Mouse (Mus musculus) hindbrain, embryonic 14.5 days (tissue): ENCODE measurements around the gene Acp5. TPM values are rescaled to one million over a fixed set of nuclear protein-coding genes. Genes with fewer than 3 reads are reported as not detected.

Experiments
- ATAC-seq: fragments of 200-750 bp; cut with Nextera tagmentation; 2 replicates; pipeline ENCODE4 v1.8.0; 2017; ENCODE audit warnings: moderate number of reproducible peaks, mild to moderate bottlenecking, moderate TSS enrichment, moderate library complexity; ENCODE audit not compliant: low FRiP score
- DNase-seq: peaks from one replicate; pipeline ENCODE4 v3.0.0-alpha.2; 2015; ENCODE audit warnings: low spot score
- H3K27ac ChIP-seq: fragments of 300-500 bp; sonication (generic); 2 replicates; pipeline ENCODE4 v1.5.1; 2014; ENCODE audit warnings: mild to moderate bottlenecking, moderate library complexity
- H3K27me3 ChIP-seq: fragments of 300-500 bp; sonication (generic); 2 replicates; pipeline ENCODE4 v1.6.1; 2014; ENCODE audit warnings: mild to moderate bottlenecking, low read length, mixed read lengths; ENCODE audit not compliant: control insufficient read depth, insufficient read depth
- H3K36me3 ChIP-seq: fragments of 300-500 bp; sonication (generic); replicated peaks from 2 replicates; pipeline ENCODE4 v1.6.1; 2014; ENCODE audit not compliant: control insufficient read depth, insufficient read depth
- H3K4me1 ChIP-seq: fragments of 300-500 bp; sonication (generic); replicated peaks from 2 replicates; pipeline ENCODE4 v1.6.1; 2014; ENCODE audit warnings: antibody characterized with exemption, low read length, mixed read lengths; ENCODE audit not compliant: control insufficient read depth, insufficient read depth
- H3K4me2 ChIP-seq: fragments of 300-500 bp; sonication (generic); replicated peaks from 2 replicates; pipeline ENCODE4 v1.6.1; 2014; ENCODE audit warnings: mild to moderate bottlenecking, moderate library complexity
- H3K4me3 ChIP-seq: fragments of 300-500 bp; sonication (generic); replicated peaks from 2 replicates; pipeline ENCODE4 v1.5.1; 2014; ENCODE audit warnings: mild to moderate bottlenecking, low read length
- H3K9ac ChIP-seq: fragments of 300-500 bp; sonication (generic); 2 replicates; pipeline ENCODE4 v1.6.1; 2014
- H3K9me3 ChIP-seq: fragments of 300-500 bp; sonication (generic); 2 replicates; pipeline ENCODE4 v1.6.1; 2016; ENCODE audit warnings: low read length; ENCODE audit not compliant: control insufficient read depth
- whole genome bisulfite sequencing: fragments of 180-500 bp; shearing (Covaris S2); extraction: QIAGEN DNeasy Blood & Tissue Kit; methylation state at CpG from one replicate; pipeline ENCODE4 v1.1.7; 2014; 5-methylcytosine and 5-hydroxymethylcytosine counted together
- polyA plus RNA-seq: library from polyadenylated mRNA; unstranded; fragments of >200 nt; fragmentation: Nextera tagmentation; extraction: Ambion mirVana; gene quantifications from 2 replicates; pipeline ENCODE4 v1.2.1, GENCODE M21; 2014

Acp5 gene
- polyA plus RNA-seq, 1 experiment from 2014 or later, result 0.47 TPM

GRCm38 (mm10) chr9:22116740-22117426 lies 18.6 kb downstream of the Acp5 start, which contains the start of gene Elof1:
Gene Elof1, minus strand, starts transcription at chr9:22117172.
- peak; percentile 96 for ATAC-seq
- H3K9me3 ChIP-seq, result no peaks in the 10 kb centered on the region
- peak within 1 kb of the TSS; percentile 61 for H3K4me2 ChIP-seq
- H3K9ac ChIP-seq, result peak within 1 kb of the TSS; percentile 80
- H3K27me3 ChIP-seq, result no peaks in the 10 kb centered on the region
- 0% methylated on average over 52 of the region's 52 CpGs for WGBS
- DNase-seq, result peak; percentile 96
- H3K36me3 ChIP-seq, result peaks cover 23% of the 10 kb centered on the region
- peak within 1 kb of the TSS; percentile 69 for H3K4me3 ChIP-seq
- peaks cover 17% of the 10 kb centered on the region for H3K4me1 ChIP-seq
- H3K27ac ChIP-seq, result peak within 1 kb of the TSS; percentile 51; the same call in 1 of the 2 replicates

DNA sequence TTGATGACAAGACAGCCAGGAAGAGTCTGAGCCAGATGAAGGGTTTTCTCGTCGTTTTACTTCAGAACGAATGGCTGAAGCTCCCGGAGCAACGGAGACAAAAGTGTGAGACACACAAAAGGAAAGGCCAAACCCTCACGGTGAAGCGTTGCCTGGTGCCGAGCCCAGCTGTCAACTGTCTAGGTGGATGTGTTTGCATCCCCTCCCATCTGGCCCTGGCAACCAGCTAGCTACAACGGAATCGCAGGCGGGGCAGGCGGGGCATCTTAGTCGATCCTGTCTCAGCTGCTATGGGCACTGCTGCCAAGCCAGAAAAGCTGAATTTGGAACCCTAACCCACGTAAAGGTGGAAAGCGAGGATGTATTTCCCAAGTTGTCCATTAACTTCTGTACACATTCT lies 19.4 kb downstream of the Acp5 start:
- peaks cover 17% of the 10 kb centered on the region for H3K4me1 ChIP-seq
- no peak for DNase-seq
- H3K27me3 ChIP-seq, result no peaks in the 10 kb centered on the region
- 10% methylated on average over 15 of the region's 15 CpGs for WGBS
- H3K27ac ChIP-seq, result no peak overlapping the region
- no peaks in the 10 kb centered on the region for H3K9me3 ChIP-seq
- no peak for ATAC-seq
- peak overlapping the region; percentile 69 for H3K4me3 ChIP-seq
- H3K9ac ChIP-seq, result peak overlapping the region; percentile 80
- peak overlapping the region; percentile 61 for H3K4me2 ChIP-seq
- H3K36me3 ChIP-seq, result peaks cover 31% of the 10 kb centered on the region

- Histone ChIP-seq H3K36me3 (peaks cover 35% of the 10 kb centered on the region), H3K4me2 (peak overlapping the region; percentile 61), H3K9me3 (no peaks in the 10 kb centered on the region), H3K9ac (peak overlapping the region; percentile 80), H3K27ac (no peak overlapping the region), H3K27me3 (no peaks in the 10 kb centered on the region), H3K4me1 (peaks cover 17% of the 10 kb centered on the region), H3K4me3 (peak overlapping the region; percentile 69)
- DNase-seq (no peak), ATAC-seq (no peak)
- WGBS, result 80% methylated on average over 4 of the region's 4 CpGs
Measured at GRCm38 (mm10) chr9:22115635-22116034, 19.9 kb downstream of the Acp5 start.

GRCm38 (mm10) chr9:22108194-22108593 lies 27.3 kb downstream of the Acp5 start:
- no peaks in the 10 kb centered on the region for H3K9me3 ChIP-seq
- no peak overlapping the region for H3K4me2 ChIP-seq
- no peak overlapping the region for H3K9ac ChIP-seq
- no peak overlapping the region for H3K4me3 ChIP-seq
- H3K27me3 ChIP-seq, result no peaks in the 10 kb centered on the region
- H3K4me1 ChIP-seq, result no peaks in the 10 kb centered on the region
- ATAC-seq, result no peak
- 82% methylated on average over 9 of the region's 9 CpGs for WGBS
- H3K27ac ChIP-seq, result no peak overlapping the region
- H3K36me3 ChIP-seq, result peaks cover 32% of the 10 kb centered on the region
- DNase-seq, result no peak

- WGBS, result 3% methylated on average over 18 of the region's 18 CpGs
- no peak overlapping the region for H3K4me3 ChIP-seq
- no peak for ATAC-seq
Measured at GRCm38 (mm10) chr9:22099922-22100321, 35.6 kb downstream of the Acp5 start.

DNA sequence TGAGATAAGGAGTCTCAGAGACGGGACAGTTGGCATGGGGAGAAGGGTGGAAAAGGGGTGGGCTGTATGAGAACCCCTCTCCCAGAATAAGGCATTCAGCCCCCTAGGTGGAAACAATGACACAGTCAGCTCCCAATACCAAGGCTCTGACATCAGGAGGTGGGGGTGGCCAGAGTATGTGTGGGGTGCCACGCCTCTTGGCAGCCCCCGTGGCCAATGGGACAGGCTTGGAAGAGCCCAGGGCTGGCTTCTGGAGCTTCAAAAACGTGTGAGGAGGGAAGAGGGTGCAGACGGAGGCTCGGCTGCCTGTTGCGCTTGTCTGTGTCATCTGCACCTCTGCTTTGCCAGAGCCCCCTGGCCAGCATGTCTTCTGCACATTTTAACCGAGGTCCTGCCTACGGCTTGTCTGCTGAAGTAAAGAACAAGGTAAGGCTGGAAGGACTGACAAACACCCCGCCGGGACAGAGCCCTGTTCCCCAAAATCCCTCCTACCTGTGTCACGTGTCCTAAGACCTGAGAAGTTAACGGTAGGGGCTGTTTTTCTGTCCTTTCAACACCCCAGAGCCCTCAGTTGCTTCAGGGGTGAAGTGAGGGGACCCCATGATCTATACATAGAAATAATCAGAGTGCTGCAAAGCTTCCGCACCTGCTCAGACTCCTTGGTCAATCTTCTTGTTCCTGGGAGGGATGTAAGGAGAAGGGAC lies 36.4 kb downstream of the Acp5 start, which contains the start of gene Cnn1:
TSS of gene Cnn1 (plus strand) at position 224 of the 704 bp plus-strand sequence.
- Histone ChIP-seq H3K9ac (no peak within 1 kb of the TSS), H3K27me3 (peaks cover 35% of the 10 kb centered on the region), H3K4me2 (no peak within 1 kb of the TSS), H3K4me1 (0 out of 2 replicates have a peak, but pooled peaks cover 3% of the 10 kb centered on the region), H3K4me3 (no peak within 1 kb of the TSS), H3K27ac (no peak within 1 kb of the TSS), H3K36me3 (no peaks in the 10 kb centered on the region), H3K9me3 (no peaks in the 10 kb centered on the region)
- 13% methylated on average over 14 of the region's 14 CpGs for WGBS
- ATAC-seq, result no peak
- DNase-seq, result no peak

More at GRCm38 (mm10) chr9:22099922-22100321, 35.6 kb downstream of the Acp5 start:
- no peak for DNase-seq
- 0 out of 2 replicates have a peak, but pooled peaks cover 3% of the 10 kb centered on the region for H3K4me1 ChIP-seq
- H3K9me3 ChIP-seq, result no peaks in the 10 kb centered on the region
- H3K27me3 ChIP-seq, result peaks cover 35% of the 10 kb centered on the region
- no peak overlapping the region for H3K9ac ChIP-seq
- H3K36me3 ChIP-seq, result no peaks in the 10 kb centered on the region
- H3K27ac ChIP-seq, result no peak overlapping the region
- no peak overlapping the region for H3K4me2 ChIP-seq

DNA sequence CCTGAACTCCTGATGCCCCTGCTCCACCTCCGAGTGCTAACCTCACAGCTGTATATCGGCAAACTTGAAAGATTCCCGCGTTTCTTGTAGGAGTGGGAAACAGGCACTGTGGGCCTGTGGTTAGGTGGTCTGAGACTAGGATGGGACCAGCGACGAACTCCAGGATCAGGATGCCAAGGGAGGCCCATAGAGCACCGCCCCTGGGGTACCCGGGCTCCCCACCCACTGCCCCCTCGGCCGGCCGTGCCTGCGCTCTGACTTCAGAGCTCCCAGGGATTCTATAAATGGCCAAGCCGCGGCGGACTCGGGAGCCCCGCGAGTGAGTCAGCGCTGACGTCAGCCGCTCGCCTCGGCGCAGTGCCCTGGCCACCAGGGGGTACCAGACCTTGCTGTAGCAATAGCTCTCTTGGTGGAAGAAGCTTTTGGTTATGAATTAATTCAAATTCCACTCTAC lies 39.6 kb downstream of the Acp5 start:
- no peaks in the 10 kb centered on the region for H3K36me3 ChIP-seq
- peak overlapping the region; percentile 60 for H3K9ac ChIP-seq
- 3% methylated on average over 24 of the region's 24 CpGs for WGBS
- 0 out of 2 replicates have a peak, but pooled peaks cover 3% of the 10 kb centered on the region for H3K4me1 ChIP-seq
- DNase-seq (peak; percentile 64), ATAC-seq (peak; percentile 64; the same call in 1 of the 2 replicates)
- no peaks in the 10 kb centered on the region for H3K9me3 ChIP-seq
- peaks cover 34% of the 10 kb centered on the region for H3K27me3 ChIP-seq
- H3K27ac ChIP-seq, result no peak overlapping the region
- H3K4me2 ChIP-seq, result peak overlapping the region; percentile 63
- H3K4me3 ChIP-seq, result peak overlapping the region; percentile 28

DNA sequence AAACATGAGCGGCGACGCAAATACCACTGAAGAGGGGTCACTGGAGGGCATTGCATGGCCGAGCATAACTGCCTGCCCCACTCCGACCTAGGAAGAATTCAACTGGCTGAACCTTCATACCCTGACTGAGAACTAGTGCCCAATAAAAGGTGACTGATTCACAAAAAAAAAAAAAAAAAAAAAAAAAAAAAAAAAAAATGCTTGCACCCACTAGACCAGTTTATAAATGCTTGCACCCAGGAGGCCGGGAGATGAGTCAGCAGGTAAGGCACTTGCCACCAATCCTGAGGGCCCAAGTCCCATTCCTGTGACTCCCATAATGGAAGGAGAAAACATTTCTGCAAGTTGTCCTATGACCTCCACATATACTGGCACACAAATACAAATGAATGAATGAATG lies 42.8 kb downstream of the Acp5 start:
- Histone ChIP-seq H3K9ac (no peak overlapping the region), H3K9me3 (no peaks in the 10 kb centered on the region), H3K4me3 (no peak overlapping the region), H3K27ac (no peak overlapping the region), H3K4me1 (0 out of 2 replicates have a peak, but pooled peaks cover 3% of the 10 kb centered on the region), H3K27me3 (peaks cover 7% of the 10 kb centered on the region; the same call in 1 of the 2 replicates), H3K4me2 (no peak overlapping the region), H3K36me3 (no peaks in the 10 kb centered on the region)
- 90% methylated on average over 6 of the region's 6 CpGs for WGBS
- ATAC-seq (no peak), DNase-seq (no peak)

DNA sequence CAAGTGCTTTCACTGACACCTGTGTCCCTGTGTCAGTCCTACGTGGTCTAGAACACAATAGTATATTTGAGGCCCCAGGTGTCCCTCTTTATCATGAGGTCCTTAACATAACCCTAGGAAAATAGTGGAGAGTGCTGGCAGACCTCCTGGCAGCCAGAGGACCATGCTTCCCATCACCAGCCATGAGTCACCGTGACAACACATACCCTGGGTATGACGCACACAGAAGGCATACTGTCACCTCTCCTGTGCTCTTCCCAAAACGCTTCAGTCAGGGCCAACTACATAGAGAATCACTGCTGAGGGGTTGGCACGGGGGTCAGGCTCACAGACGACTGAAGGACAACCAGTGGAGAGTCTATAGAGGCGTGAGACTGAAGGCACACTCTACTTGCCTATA lies 45.5 kb downstream of the Acp5 start:
- Histone ChIP-seq H3K4me1 (peaks cover 6% of the 10 kb centered on the region), H3K9ac (no peak overlapping the region), H3K4me3 (no peak overlapping the region), H3K27ac (no peak overlapping the region), H3K9me3 (no peaks in the 10 kb centered on the region), H3K4me2 (no peak overlapping the region), H3K27me3 (no peaks in the 10 kb centered on the region), H3K36me3 (no peaks in the 10 kb centered on the region)
- DNase-seq (no peak), ATAC-seq (no peak)
- WGBS, result 83% methylated on average over 7 of the region's 7 CpGs
